Mouse (Mus musculus) hindbrain, embryonic 14.5 days (tissue): ENCODE measurements around the gene Efhc1. TPM values are rescaled to one million over a fixed set of nuclear protein-coding genes. Genes with fewer than 3 reads are reported as not detected.

Source experiments
- ATAC-seq: fragments of 200-750 bp; cut with Nextera tagmentation; 2 replicates; pipeline ENCODE4 v1.8.0; 2017; ENCODE audit warnings: moderate number of reproducible peaks, mild to moderate bottlenecking, moderate TSS enrichment, moderate library complexity; ENCODE audit not compliant: low FRiP score
- DNase-seq: peaks from one replicate; pipeline ENCODE4 v3.0.0-alpha.2; 2015; ENCODE audit warnings: low spot score
- H3K27ac ChIP-seq: fragments of 300-500 bp; sonication (generic); 2 replicates; pipeline ENCODE4 v1.5.1; 2014; ENCODE audit warnings: mild to moderate bottlenecking, moderate library complexity
- H3K27me3 ChIP-seq: fragments of 300-500 bp; sonication (generic); 2 replicates; pipeline ENCODE4 v1.6.1; 2014; ENCODE audit warnings: mild to moderate bottlenecking, low read length, mixed read lengths; ENCODE audit not compliant: control insufficient read depth, insufficient read depth
- H3K36me3 ChIP-seq: fragments of 300-500 bp; sonication (generic); replicated peaks from 2 replicates; pipeline ENCODE4 v1.6.1; 2014; ENCODE audit not compliant: control insufficient read depth, insufficient read depth
- H3K4me1 ChIP-seq: fragments of 300-500 bp; sonication (generic); replicated peaks from 2 replicates; pipeline ENCODE4 v1.6.1; 2014; ENCODE audit warnings: antibody characterized with exemption, low read length, mixed read lengths; ENCODE audit not compliant: control insufficient read depth, insufficient read depth
- H3K4me2 ChIP-seq: fragments of 300-500 bp; sonication (generic); replicated peaks from 2 replicates; pipeline ENCODE4 v1.6.1; 2014; ENCODE audit warnings: mild to moderate bottlenecking, moderate library complexity
- H3K4me3 ChIP-seq: fragments of 300-500 bp; sonication (generic); replicated peaks from 2 replicates; pipeline ENCODE4 v1.5.1; 2014; ENCODE audit warnings: mild to moderate bottlenecking, low read length
- H3K9ac ChIP-seq: fragments of 300-500 bp; sonication (generic); 2 replicates; pipeline ENCODE4 v1.6.1; 2014
- H3K9me3 ChIP-seq: fragments of 300-500 bp; sonication (generic); 2 replicates; pipeline ENCODE4 v1.6.1; 2016; ENCODE audit warnings: low read length; ENCODE audit not compliant: control insufficient read depth
- WGBS: fragments of 180-500 bp; shearing (Covaris S2); extraction: QIAGEN DNeasy Blood & Tissue Kit; methylation state at CpG from one replicate; pipeline ENCODE4 v1.1.7; 2014; 5-methylcytosine and 5-hydroxymethylcytosine counted together
- polyA plus RNA-seq: library from polyadenylated mRNA; unstranded; fragments of >200 nt; fragmentation: Nextera tagmentation; extraction: Ambion mirVana; gene quantifications from 2 replicates; pipeline ENCODE4 v1.2.1, GENCODE M21; 2014

The Efhc1 gene
- polyA plus RNA-seq, 1 experiment from 2014 or later = 3.5 TPM

GRCm38 (mm10) chr1:20995331-20995986 is 44.0 kb downstream of the Efhc1 start:
- no peaks in the 10 kb centered on the region for H3K27me3 ChIP-seq
- no peak overlapping the region for H3K9ac ChIP-seq
- H3K4me3 ChIP-seq = no peak overlapping the region
- 56% methylated on average over 7 of the region's 7 CpGs for WGBS
- H3K4me1 ChIP-seq = 0 out of 2 replicates have a peak, but pooled peaks cover 2% of the 10 kb centered on the region
- H3K4me2 ChIP-seq = no peak overlapping the region
- H3K9me3 ChIP-seq = no peaks in the 10 kb centered on the region
- no peaks in the 10 kb centered on the region for H3K36me3 ChIP-seq
- peak; percentile 24; the same call in 1 of the 2 replicates for ATAC-seq
- H3K27ac ChIP-seq = no peak overlapping the region
- no peak for DNase-seq

DNA sequence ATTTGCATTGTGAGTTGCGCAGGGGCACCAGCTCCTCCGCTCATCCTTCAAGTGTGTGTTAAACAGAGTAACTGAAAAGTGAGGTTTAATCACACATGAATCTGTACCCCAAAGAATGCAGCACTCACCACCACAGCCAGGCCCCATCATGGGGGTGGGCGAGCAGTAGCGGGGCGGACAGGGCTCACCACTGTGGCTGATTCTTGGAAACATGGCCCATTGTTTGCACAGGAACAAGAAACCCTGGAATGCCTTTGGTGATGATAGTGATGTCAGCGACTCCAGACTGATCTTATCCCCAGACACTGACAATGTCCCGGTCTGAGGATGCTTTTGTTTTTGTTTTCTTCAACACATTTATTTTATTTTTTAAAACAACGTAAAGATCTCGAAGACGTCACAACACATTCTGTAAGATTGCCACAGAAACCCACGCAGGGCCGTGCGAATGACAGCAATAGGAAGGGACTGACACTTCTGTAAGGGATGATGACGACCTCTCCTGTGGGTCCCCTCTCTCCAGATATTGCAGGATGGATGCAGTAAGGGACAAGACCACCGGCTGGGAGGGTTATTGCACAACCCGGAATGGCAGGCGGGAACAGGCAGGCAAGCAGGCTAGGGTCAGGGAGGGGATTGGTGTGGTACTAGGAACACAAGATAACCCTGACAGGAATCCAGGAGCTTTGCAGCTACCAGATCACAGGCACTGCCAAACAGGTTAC is 45.3 kb downstream of the Efhc1 start:
- 55% methylated on average over 17 of the region's 17 CpGs for WGBS
- Histone ChIP-seq H3K36me3 (no peaks in the 10 kb centered on the region), H3K27me3 (no peaks in the 10 kb centered on the region), H3K27ac (no peak overlapping the region), H3K4me1 (0 out of 2 replicates have a peak, but pooled peaks cover 2% of the 10 kb centered on the region), H3K9ac (no peak overlapping the region), H3K9me3 (no peaks in the 10 kb centered on the region), H3K4me3 (no peak overlapping the region), H3K4me2 (no peak overlapping the region)
- ATAC-seq (no peak), DNase-seq (no peak)

DNA sequence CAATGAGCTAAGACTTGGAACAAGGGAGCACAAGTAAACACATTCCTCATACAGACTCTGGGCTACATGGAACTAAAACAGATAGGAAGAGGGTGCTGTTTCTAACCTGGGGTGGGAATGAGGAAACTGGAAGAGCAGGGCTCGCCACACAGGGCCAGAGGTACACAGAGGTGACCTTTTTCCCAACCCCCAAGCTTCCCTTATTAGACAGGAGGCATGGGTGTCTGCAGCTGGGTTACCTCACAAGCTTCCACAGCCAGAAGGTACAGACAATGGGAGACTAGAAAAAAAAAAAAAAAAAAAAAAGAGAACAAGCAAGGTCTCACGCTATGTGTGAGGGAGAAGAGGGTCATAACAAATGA is 45.9 kb downstream of the Efhc1 start:
- no peak overlapping the region for H3K4me3 ChIP-seq
- ATAC-seq (no peak), DNase-seq (no peak)
- no peak overlapping the region for H3K27ac ChIP-seq
- H3K4me1 ChIP-seq = 0 out of 2 replicates have a peak, but pooled peaks cover 2% of the 10 kb centered on the region
- no peak overlapping the region for H3K4me2 ChIP-seq
- no peaks in the 10 kb centered on the region for H3K36me3 ChIP-seq
- H3K27me3 ChIP-seq = no peaks in the 10 kb centered on the region
- WGBS = 82% methylated on average over 2 of the region's 2 CpGs
- H3K9ac ChIP-seq = no peak overlapping the region
- no peaks in the 10 kb centered on the region for H3K9me3 ChIP-seq

- no peak overlapping the region for H3K9ac ChIP-seq
Observed at GRCm38 (mm10) chr1:20997881-20998389, 46.5 kb downstream of the Efhc1 start.

GRCm38 (mm10) chr1:21002246-21003142 is 51.1 kb downstream of the Efhc1 start:
- Histone ChIP-seq H3K27me3 (no peaks in the 10 kb centered on the region), H3K4me3 (no peak overlapping the region), H3K4me1 (no peaks in the 10 kb centered on the region), H3K27ac (no peak overlapping the region), H3K9ac (no peak overlapping the region), H3K36me3 (no peaks in the 10 kb centered on the region), H3K4me2 (no peak overlapping the region), H3K9me3 (no peaks in the 10 kb centered on the region)
- 79% methylated on average over 14 of the region's 14 CpGs for WGBS
- DNase-seq = no peak
- peak; percentile 69; the same call in 1 of the 2 replicates for ATAC-seq

More at GRCm38 (mm10) chr1:20997881-20998389, 46.5 kb downstream of the Efhc1 start:
- Histone ChIP-seq H3K4me3 (no peak overlapping the region), H3K27ac (no peak overlapping the region), H3K9me3 (no peaks in the 10 kb centered on the region), H3K27me3 (no peaks in the 10 kb centered on the region), H3K36me3 (no peaks in the 10 kb centered on the region), H3K4me1 (0 out of 2 replicates have a peak, but pooled peaks cover 2% of the 10 kb centered on the region), H3K4me2 (no peak overlapping the region)
- WGBS = 47% methylated on average over 13 of the region's 13 CpGs
- ATAC-seq (no peak), DNase-seq (no peak)

DNA sequence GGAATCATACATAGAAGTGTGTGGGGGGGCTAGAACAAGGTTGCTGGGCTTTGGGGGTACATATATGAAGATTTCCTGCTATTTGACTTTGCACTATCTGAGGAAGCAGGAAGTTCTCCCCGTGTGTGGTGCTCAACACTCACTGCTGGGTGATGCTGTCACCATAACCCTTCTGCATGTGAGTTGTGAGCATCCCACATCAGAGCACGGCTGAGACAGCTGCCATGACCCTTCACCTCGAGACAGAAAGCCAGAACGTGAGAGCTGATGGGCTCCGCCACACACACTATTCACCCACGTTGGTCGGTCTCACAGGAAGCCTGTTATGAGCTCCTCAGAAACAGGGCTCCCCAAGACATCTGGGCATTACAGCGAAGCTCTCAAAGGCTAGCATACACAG is 53.2 kb downstream of the Efhc1 start:
- no peaks in the 10 kb centered on the region for H3K4me1 ChIP-seq
- no peaks in the 10 kb centered on the region for H3K9me3 ChIP-seq
- no peak overlapping the region for H3K4me3 ChIP-seq

GRCm38 (mm10) chr1:21006775-21007174 is 55.3 kb downstream of the Efhc1 start:
- DNase-seq = no peak
- no peaks in the 10 kb centered on the region for H3K9me3 ChIP-seq
- no peak overlapping the region for H3K4me3 ChIP-seq
- WGBS = 92% methylated on average over 5 of the region's 5 CpGs
- H3K36me3 ChIP-seq = no peaks in the 10 kb centered on the region
- H3K4me1 ChIP-seq = no peaks in the 10 kb centered on the region
- ATAC-seq = no peak
- no peaks in the 10 kb centered on the region for H3K27me3 ChIP-seq
- H3K27ac ChIP-seq = no peak overlapping the region
- H3K9ac ChIP-seq = no peak overlapping the region
- no peak overlapping the region for H3K4me2 ChIP-seq

More for the DNA sequence above, 53.2 kb downstream of the Efhc1 start:
- Histone ChIP-seq H3K4me2 (no peak overlapping the region), H3K9ac (no peak overlapping the region), H3K36me3 (no peaks in the 10 kb centered on the region), H3K27ac (no peak overlapping the region), H3K27me3 (no peaks in the 10 kb centered on the region)
- ATAC-seq (no peak), DNase-seq (no peak)
- WGBS = 86% methylated on average over 8 of the region's 8 CpGs

DNA sequence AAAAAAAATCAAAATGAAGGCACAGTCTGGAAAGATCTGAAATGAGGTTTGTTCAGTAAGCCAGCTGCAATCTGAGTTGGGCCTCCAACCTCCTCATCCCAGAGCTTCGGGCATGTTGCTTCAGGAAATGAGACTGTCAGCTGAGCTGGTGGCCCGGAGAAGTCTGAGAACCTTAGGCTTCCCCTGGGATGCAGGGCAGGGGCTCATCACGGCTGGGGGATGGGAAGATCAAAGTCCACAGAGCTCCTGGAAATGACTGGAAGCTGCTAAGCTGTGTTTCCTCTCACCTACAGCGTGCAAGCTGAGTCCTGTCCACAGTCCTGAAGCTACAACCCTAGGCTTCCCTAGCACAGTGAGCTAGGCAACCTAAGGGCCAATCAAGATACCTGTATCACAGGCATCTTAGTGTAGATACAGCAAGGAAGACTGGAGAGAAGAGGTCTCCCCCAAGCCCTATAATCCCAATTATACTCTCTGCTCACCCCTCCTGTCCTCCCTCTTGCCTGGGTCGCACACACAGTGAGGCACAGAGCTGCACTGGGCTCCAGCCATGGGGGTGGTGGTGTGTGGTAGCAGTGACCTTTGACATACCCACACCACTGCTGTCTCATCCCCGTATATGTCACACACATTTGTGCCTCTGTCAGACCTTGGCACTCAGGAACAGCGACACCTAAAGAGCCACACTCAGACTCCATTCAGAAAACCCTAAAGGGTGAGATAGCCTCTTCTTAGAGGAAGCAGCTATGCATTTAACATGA is 56.7 kb downstream of the Efhc1 start:
- Histone ChIP-seq H3K4me2 (no peak overlapping the region), H3K4me1 (no peaks in the 10 kb centered on the region), H3K9ac (no peak overlapping the region), H3K27ac (no peak overlapping the region), H3K9me3 (no peaks in the 10 kb centered on the region), H3K36me3 (no peaks in the 10 kb centered on the region; the same call in 1 of the 2 replicates), H3K4me3 (no peak overlapping the region), H3K27me3 (no peaks in the 10 kb centered on the region)
- ATAC-seq = no peak
- 79% methylated on average over 7 of the region's 7 CpGs for WGBS
- no peak for DNase-seq
